Mouse (Mus musculus): ENCODE measurements around the gene Olfr202.
"Not testable (repeated sequence)": the region's sequence is repeated elsewhere in the genome, so short reads cannot be mapped to it uniquely, and the experiment has no call there.

Olfr202 gene

DNA sequence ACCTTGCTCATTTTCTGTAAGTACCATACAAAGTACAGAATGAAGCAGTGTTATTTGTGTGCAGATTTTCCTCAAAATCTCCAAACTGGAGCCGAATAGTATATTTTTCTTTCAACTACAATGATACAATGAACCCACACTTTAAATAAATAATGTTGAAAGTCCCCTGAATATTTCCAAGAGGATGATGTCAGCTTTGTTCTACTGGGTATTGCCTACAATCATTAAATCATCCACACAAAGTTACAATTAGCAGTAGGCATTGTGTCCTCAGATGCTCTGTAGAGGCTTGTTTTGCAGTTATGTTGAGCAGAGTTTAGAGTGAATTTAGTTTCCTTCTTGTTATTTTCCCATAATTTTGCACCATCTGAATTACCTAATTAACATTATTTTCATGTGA lies at the start of gene Olfr202:
TSS of gene Olfr202 (minus strand) at position 101 of the 400 bp plus-strand sequence.
- no peak for DNase-seq (ENCODE audit: low read depth, low spot score)

DNA sequence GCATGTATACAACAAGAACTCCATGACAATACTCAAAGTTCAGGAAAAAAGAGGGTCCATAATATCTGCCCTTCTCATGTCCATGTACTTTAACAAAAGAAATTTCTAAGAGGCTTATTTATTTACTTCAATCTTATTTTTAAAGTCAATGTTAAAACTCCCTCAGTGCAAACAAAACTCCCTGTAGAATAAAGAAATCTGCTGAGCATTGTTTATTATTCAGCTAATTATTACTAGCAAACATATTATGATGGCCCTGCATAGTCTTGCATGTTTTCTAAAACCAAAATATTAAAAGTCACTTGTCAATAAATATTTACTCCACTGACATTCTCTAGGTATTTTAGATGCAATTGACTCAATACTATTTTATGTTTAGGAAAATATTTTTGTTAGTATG lies 44.4 kb upstream of the Olfr202 start, which contains the start of gene Olfr205:
TSS of gene Olfr205 (minus strand) at position 101 of the 400 bp plus-strand sequence.
- DNase-seq (ENCODE audit: low read depth, low spot score), result no peak

- not testable (repeated sequence) for DNase-seq (ENCODE audit: low read depth, low spot score)
Observed at GRCm38 (mm10) chr16:59323262-59323661, 36.7 kb upstream of the Olfr202 start.

DNA sequence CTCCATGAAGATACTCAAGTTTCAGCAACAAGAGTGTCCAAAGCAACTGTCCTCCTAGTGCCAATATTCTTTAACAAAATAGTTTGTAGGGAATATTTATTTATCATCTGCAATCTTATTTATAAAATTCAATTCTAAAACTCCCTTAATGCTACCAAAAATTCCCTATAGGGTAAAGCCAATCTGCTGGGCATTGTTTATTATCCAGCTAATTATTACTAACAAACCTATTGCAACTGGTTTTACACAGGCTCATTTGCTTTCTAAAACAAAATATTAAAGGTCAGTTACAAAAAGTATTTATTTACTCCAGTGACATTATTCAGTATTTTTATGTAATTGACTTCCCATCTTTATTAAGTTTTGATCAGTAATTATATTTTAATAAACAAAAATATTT lies 31.6 kb upstream of the Olfr202 start, which contains the start of gene Olfr204:
TSS of gene Olfr204 (minus strand) at position 101 of the 400 bp plus-strand sequence.
- no peak for DNase-seq (ENCODE audit: low read depth, low spot score)

GRCm38 (mm10) chr16:59298581-59298980 lies 12.0 kb upstream of the Olfr202 start, which contains the start of gene Olfr203:
TSS of gene Olfr203 (plus strand) at chr16:59298881.
- no peak for DNase-seq (ENCODE audit: low read depth, low spot score)

- not testable (repeated sequence) for DNase-seq (ENCODE audit: low read depth, low spot score)
Observed at GRCm38 (mm10) chr16:59287576-59287975, 983 bp upstream of the Olfr202 start.

GRCm38 (mm10) chr16:59283476-59283875 lies 3.1 kb downstream of the Olfr202 start:
- DNase-seq (ENCODE audit: low read depth, low spot score), result no peak

DNA sequence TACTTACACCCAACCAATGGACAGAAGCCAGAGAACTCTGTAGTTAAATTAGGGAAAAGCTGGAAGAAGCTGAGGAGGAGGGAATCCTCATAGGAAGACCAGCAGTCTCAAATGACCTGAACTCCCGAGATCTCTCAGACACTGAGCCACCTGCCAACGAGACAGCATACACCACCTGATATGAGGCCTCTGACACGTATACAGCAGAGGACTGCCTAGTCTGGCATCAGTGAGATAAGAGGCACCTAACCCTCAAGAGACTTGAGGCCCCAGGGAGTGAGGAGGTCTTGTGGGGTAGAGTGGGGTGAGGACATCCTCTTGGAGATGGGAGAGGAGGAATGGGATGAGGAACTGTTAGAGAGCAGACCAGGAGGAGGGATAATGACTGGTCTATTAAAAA lies 6.1 kb downstream of the Olfr202 start:
- DNase-seq (ENCODE audit: low read depth, low spot score), result no peak

DNA sequence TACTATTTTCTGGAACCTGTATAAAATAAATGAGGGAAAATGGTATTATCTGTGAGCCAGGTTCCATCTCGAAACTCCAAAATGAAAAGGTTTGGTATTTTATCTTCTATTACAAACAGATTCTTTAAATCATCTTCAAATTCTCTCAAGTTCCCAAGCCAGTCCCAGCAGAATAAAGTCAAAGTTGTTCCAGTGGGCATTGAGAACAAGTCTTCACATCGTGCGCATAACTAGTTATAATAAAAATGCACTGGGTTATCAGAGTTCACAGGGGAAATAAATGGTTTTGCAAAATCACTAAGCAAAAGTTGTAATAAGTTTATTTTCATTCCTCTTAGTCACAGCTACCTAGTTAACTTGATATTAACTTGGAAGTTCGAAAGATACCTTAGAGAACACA lies 14.1 kb downstream of the Olfr202 start, which contains the start of gene Olfr201:
TSS of gene Olfr201 (minus strand) at position 101 of the 400 bp plus-strand sequence.
- not testable (repeated sequence) for DNase-seq (ENCODE audit: low read depth, low spot score)

GRCm38 (mm10) chr16:59269097-59269496 lies 17.5 kb downstream of the Olfr202 start:
- DNase-seq (ENCODE audit: low read depth, low spot score), result not testable (repeated sequence)

DNA sequence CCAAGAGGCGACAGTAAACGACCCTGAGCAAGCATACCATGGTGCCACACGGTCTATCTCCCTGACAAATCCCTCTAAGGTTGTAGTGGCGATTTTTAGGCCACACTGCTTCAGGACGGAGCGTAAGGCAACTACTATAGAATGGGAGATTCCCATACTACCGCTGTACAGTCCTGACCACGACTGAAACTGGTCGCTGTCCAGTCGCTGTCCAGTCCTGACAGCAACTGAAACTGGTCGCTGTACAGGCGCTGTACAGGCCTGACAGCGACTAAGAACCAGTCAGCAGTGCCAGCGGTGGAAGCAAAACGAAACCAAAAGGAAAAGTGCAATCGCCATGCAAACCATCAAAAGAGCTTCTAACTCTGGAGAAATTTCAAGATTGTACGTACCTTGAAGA lies 36.9 kb downstream of the Olfr202 start:
- no peak for DNase-seq (ENCODE audit: low read depth, low spot score)
